Mouse (Mus musculus) stomach, embryonic 14.5 days (tissue): Measurements from ENCODE around the gene Dkk3. TPM values are rescaled to one million over a fixed set of nuclear protein-coding genes. Genes with fewer than 3 reads are reported as not detected.
A peak's percentile ranks its signal among the peaks of the same experiment; 100 is the strongest.

Source experiments
- ATAC-seq: fragments of 200-750 bp; cut with Nextera tagmentation; 2 replicates; pipeline ENCODE4 v1.8.0; 2017; ENCODE audit warnings: low read depth, moderate TSS enrichment; ENCODE audit not compliant: insufficient number of reproducible peaks, insufficient read depth, low FRiP score
- H3K27ac ChIP-seq: fragments of 300-500 bp; sonication (generic); 2 replicates; pipeline ENCODE4 v1.5.1; 2014; ENCODE audit warnings: mild to moderate bottlenecking, low read length, moderate library complexity, mixed read lengths
- H3K27me3 ChIP-seq: fragments of 300-500 bp; sonication (generic); 2 replicates; pipeline ENCODE4 v1.6.1; 2014; ENCODE audit warnings: low read length, control low read depth, mixed read lengths; ENCODE audit not compliant: control insufficient read depth, insufficient read depth
- H3K36me3 ChIP-seq: fragments of 300-500 bp; sonication (generic); 2 replicates; pipeline ENCODE4 v1.6.1; 2014; ENCODE audit warnings: mild to moderate bottlenecking, control low read depth, low read length, moderate library complexity, mixed read lengths; ENCODE audit not compliant: control insufficient read depth, insufficient read depth
- H3K4me1 ChIP-seq: fragments of 300-500 bp; sonication (generic); 2 replicates; pipeline ENCODE4 v1.6.1; 2014; ENCODE audit warnings: low read length, control low read depth, mixed read lengths; ENCODE audit not compliant: control insufficient read depth, insufficient read depth
- H3K4me2 ChIP-seq: fragments of 300-500 bp; sonication (generic); replicated peaks from 2 replicates; pipeline ENCODE4 v1.6.1; 2014; ENCODE audit warnings: low read depth, low read length, control low read depth
- H3K4me3 ChIP-seq: fragments of 300-500 bp; sonication (generic); 2 replicates; pipeline ENCODE4 v1.5.1; 2014; ENCODE audit warnings: low read depth, low read length, control low read depth
- H3K9ac ChIP-seq: fragments of 300-500 bp; sonication (generic); replicated peaks from 2 replicates; pipeline ENCODE4 v1.6.1; 2014; ENCODE audit warnings: low read depth, mild to moderate bottlenecking, control low read depth, low read length, moderate library complexity, mixed read lengths
- H3K9me3 ChIP-seq: fragments of 300-500 bp; sonication (generic); 2 replicates; pipeline ENCODE4 v1.6.1; 2016; ENCODE audit warnings: low read depth, low read length, control low read depth; ENCODE audit not compliant: control insufficient read depth
- WGBS: fragments of 180-500 bp; shearing (Covaris S2); extraction: QIAGEN DNeasy Blood & Tissue Kit; methylation state at CpG from one replicate; pipeline ENCODE4 v1.1.7; 2014; 5-methylcytosine and 5-hydroxymethylcytosine counted together
- polyA plus RNA-seq: library from polyadenylated mRNA; unstranded; fragments of >200 nt; fragmentation: Nextera tagmentation; extraction: Ambion mirVana; gene quantifications from 2 replicates; pipeline ENCODE4 v1.2.1, GENCODE M21; 2014

Dkk3 gene
- polyA plus RNA-seq, result 29.5 and 31.5 TPM in 2 replicates

DNA sequence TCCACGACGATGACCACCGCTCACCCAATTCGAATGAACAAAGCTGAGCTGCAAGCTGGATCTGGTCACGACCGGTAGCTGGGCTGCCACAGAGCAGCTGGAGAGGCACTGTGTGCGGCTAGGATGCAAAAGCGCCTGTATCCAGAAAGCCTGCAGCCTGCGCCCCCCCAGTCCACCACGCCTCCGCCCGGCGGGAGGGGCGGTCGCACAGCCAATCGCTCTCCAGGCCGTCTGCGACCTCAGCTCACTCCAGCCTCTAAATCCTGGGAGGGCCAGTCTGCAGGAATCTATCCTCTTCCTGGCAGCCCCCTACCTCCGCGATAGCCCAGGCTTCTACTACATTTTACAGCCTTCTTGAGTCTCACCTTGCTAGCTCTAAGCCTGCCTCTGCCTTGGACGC, at the start of gene Dkk3:
Gene Dkk3 (minus strand): TSS at position 116 of the 400 bp plus-strand sequence.
- H3K27ac ChIP-seq, result peak within 1 kb of the TSS; percentile 55; the same call in 1 of the 2 replicates
- H3K36me3 ChIP-seq, result no peaks in the 10 kb centered on the region
- peak; percentile 58 for ATAC-seq
- peak within 1 kb of the TSS; percentile 21; the same call in 1 of the 2 replicates for H3K9ac ChIP-seq
- no peaks in the 10 kb centered on the region for H3K27me3 ChIP-seq
- no peaks in the 10 kb centered on the region for H3K9me3 ChIP-seq
- H3K4me3 ChIP-seq, result peak within 1 kb of the TSS; percentile 43
- 3% methylated on average over 21 of the region's 21 CpGs for WGBS
- peaks cover 19% of the 10 kb centered on the region for H3K4me1 ChIP-seq
- H3K4me2 ChIP-seq, result peak within 1 kb of the TSS; percentile 54

GRCm38 (mm10) chr7:112207717-112208116, 48.9 kb upstream of the Dkk3 start:
- H3K9ac ChIP-seq, result no peak overlapping the region
- no peak overlapping the region for H3K4me2 ChIP-seq
- H3K4me3 ChIP-seq, result no peak overlapping the region
- 87% methylated on average over 6 of the region's 6 CpGs for WGBS
- no peak for ATAC-seq
- H3K27me3 ChIP-seq, result no peaks in the 10 kb centered on the region
- H3K4me1 ChIP-seq, result peaks cover 17% of the 10 kb centered on the region; the same call in 1 of the 2 replicates
- H3K9me3 ChIP-seq, result no peaks in the 10 kb centered on the region
- H3K27ac ChIP-seq, result no peak overlapping the region
- no peaks in the 10 kb centered on the region for H3K36me3 ChIP-seq

GRCm38 (mm10) chr7:112205513-112205912, 46.7 kb upstream of the Dkk3 start:
- H3K9me3 ChIP-seq, result no peaks in the 10 kb centered on the region
- peaks cover 17% of the 10 kb centered on the region; the same call in 1 of the 2 replicates for H3K4me1 ChIP-seq
- no peak overlapping the region for H3K4me3 ChIP-seq
- H3K27ac ChIP-seq, result no peak overlapping the region
- H3K9ac ChIP-seq, result no peak overlapping the region
- WGBS, result 88% methylated on average over 6 of the region's 6 CpGs
- H3K36me3 ChIP-seq, result no peaks in the 10 kb centered on the region
- no peaks in the 10 kb centered on the region for H3K27me3 ChIP-seq
- H3K4me2 ChIP-seq, result no peak overlapping the region
- ATAC-seq, result no peak

DNA sequence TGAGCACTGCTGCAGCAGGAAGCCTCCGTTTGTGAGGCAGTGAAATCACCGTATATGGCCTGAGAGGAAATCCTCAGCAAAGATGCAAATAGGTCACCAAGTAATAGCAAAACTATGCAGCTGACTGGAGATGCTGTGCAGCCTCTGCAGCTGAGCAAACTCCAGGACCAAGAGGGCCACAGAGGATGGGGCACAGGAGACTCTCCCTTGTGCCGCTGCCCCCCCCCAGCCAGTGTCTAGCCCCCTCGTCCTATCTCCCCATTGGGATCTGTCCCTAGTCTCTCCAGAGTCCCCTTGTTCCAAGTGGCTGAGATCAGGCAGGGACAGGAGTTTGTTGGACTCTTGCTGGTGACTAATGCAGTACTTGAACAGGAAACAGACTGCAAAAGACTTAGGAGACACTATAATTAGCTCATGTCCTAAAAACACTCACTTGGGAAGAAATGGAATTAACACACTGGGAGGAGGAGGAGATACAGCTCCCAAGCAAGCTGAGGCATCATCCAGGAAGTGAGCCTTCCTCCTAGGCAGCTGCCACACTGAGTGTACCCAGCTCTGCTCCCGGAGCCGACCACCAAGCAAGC, 45.6 kb upstream of the Dkk3 start:
- ATAC-seq, result no peak
- no peak overlapping the region for H3K4me2 ChIP-seq
- H3K27ac ChIP-seq, result peak overlapping the region; percentile 58; the same call in 1 of the 2 replicates
- H3K36me3 ChIP-seq, result no peaks in the 10 kb centered on the region
- peaks cover 17% of the 10 kb centered on the region; the same call in 1 of the 2 replicates for H3K4me1 ChIP-seq
- no peaks in the 10 kb centered on the region for H3K27me3 ChIP-seq
- H3K9me3 ChIP-seq, result no peaks in the 10 kb centered on the region
- no peak overlapping the region for H3K9ac ChIP-seq
- 50% methylated on average over 6 of the region's 6 CpGs for WGBS
- no peak overlapping the region for H3K4me3 ChIP-seq

GRCm38 (mm10) chr7:112203937-112204336, 45.1 kb upstream of the Dkk3 start:
- Histone ChIP-seq H3K27me3 (no peaks in the 10 kb centered on the region), H3K9me3 (no peaks in the 10 kb centered on the region), H3K27ac (no peak overlapping the region), H3K4me2 (no peak overlapping the region), H3K36me3 (no peaks in the 10 kb centered on the region), H3K4me3 (no peak overlapping the region), H3K9ac (no peak overlapping the region), H3K4me1 (peaks cover 17% of the 10 kb centered on the region; the same call in 1 of the 2 replicates)
- WGBS, result 62% methylated on average over 5 of the region's 5 CpGs
- ATAC-seq, result no peak

DNA sequence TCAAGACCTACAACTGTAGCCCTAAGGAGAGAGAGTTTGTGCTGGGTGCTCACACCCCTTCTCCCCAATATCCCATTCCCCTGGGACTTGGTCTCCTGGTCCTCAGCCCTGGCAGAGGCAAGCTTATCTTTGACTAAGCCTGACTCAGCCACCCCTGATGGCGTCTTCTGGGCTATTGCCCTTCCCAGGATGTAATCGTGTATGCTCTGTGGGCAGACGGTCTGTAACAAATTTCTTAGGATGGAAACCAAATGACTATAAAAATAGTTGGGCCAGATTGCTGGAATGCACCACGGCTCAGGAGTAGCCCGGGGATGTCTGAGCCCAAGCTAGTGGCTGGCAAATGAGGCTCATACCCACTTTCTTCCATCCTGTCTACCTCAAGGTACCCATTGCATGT, 44.0 kb upstream of the Dkk3 start:
- no peak for ATAC-seq
- Histone ChIP-seq H3K4me1 (peaks cover 12% of the 10 kb centered on the region; the same call in 1 of the 2 replicates), H3K4me3 (no peak overlapping the region), H3K9me3 (no peaks in the 10 kb centered on the region), H3K9ac (no peak overlapping the region), H3K27ac (no peak overlapping the region), H3K4me2 (no peak overlapping the region), H3K27me3 (no peaks in the 10 kb centered on the region), H3K36me3 (no peaks in the 10 kb centered on the region)
- 89% methylated on average over 5 of the region's 5 CpGs for WGBS

- 0 out of 2 replicates have a peak, but pooled peaks have one; percentile 46 for ATAC-seq
- Histone ChIP-seq H3K4me3 (no peak overlapping the region), H3K27me3 (no peaks in the 10 kb centered on the region), H3K9me3 (no peaks in the 10 kb centered on the region), H3K9ac (no peak overlapping the region), H3K4me1 (peaks cover 12% of the 10 kb centered on the region; the same call in 1 of the 2 replicates), H3K27ac (no peak overlapping the region), H3K36me3 (no peaks in the 10 kb centered on the region), H3K4me2 (no peak overlapping the region)
- 46% methylated on average over 4 of the region's 4 CpGs for WGBS
Observed at GRCm38 (mm10) chr7:112202194-112202593, 43.3 kb upstream of the Dkk3 start.

- no peaks in the 10 kb centered on the region for H3K36me3 ChIP-seq
- no peak overlapping the region for H3K27ac ChIP-seq
- H3K27me3 ChIP-seq, result no peaks in the 10 kb centered on the region
- no peaks in the 10 kb centered on the region for H3K9me3 ChIP-seq
- no peak overlapping the region for H3K9ac ChIP-seq
- no peak overlapping the region for H3K4me2 ChIP-seq
- H3K4me1 ChIP-seq, result peaks cover 12% of the 10 kb centered on the region; the same call in 1 of the 2 replicates
- H3K4me3 ChIP-seq, result no peak overlapping the region
- ATAC-seq, result no peak
- WGBS, result 42% methylated on average over 4 of the region's 4 CpGs
Observed at GRCm38 (mm10) chr7:112200761-112201160, 41.9 kb upstream of the Dkk3 start.
